Mouse (Mus musculus): ENCODE results near the gene Ola1. TPM values are rescaled to one million over a fixed set of nuclear protein-coding genes. Genes with fewer than 3 reads are reported as not detected.

Gene Ola1
- polyA plus RNA-seq, 1 experiment, result 59.7 TPM

DNA sequence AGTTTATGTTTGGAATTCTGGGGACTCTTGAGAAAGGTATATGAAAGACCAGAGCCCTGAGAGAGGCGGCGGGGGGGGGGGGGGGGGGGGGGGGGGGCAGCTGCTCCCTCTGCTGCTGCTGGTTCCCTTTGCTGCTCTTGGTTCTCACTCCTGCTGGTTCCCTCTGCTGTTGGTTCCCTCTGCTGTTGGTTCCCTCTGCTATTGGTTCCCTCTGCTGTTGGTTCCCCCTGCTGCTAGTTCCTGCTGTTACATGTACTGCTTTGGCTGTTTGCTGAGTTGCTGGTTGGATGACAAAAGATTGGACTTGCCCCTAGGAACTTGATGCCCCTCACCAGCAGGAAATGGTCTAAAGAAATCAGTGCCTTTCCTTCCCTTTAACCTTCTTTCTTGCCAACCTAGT lies 138.6 kb downstream of the Ola1 start:
- H3K4me1 ChIP-seq (ENCODE audit: control insufficient read depth, insufficient read depth, low read length), result no peaks in the 10 kb centered on the region
- no peak overlapping the region for H3K27ac ChIP-seq (ENCODE audit: insufficient read depth, low read length)
- 0% methylated on average over 1 of the region's 2 CpGs for WGBS
- no peak for DNase-seq
- no peak overlapping the region for H3K4me3 ChIP-seq (replicated peaks; ENCODE audit: insufficient read depth, low read depth, low read length)
- H3K27me3 ChIP-seq (ENCODE audit: control insufficient read depth, insufficient read depth, low read length), result no peaks in the 10 kb centered on the region
- TF ChIP-seq CTCF (IDR thresholded peaks at IDR 0.05; ENCODE audit: borderline replicate concordance, insufficient read depth, low read depth, low read length) (no peak), POLR2A (IDR thresholded peaks at IDR 0.05; ENCODE audit: borderline replicate concordance, insufficient read depth, low read length) (no peak)

DNA sequence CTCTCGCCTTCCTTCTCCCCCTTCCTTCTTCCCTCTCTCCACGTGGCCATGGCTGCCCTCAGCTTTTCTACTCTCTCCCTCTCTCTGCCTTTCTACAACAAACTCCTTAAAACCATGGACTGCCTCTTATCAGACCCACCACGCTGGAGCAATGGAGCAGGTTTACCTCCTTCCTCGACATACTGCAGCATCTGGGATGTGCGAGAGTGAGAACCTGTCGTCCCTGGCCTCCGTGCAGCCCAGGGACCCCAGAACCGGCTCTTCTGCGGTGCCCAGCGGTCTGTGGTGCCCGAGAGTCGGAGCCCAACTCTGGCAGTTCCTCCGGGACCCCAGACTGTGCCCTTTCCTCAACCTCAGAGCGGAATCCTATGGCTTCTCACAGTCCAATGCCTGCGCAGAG lies 139.4 kb downstream of the Ola1 start:
- 75% methylated on average over 15 of the region's 15 CpGs for WGBS
- TF ChIP-seq POLR2A (IDR thresholded peaks at IDR 0.05; ENCODE audit: borderline replicate concordance, insufficient read depth, low read length) (no peak), CTCF (IDR thresholded peaks at IDR 0.05; ENCODE audit: borderline replicate concordance, insufficient read depth, low read depth, low read length) (no peak)
- H3K27me3 ChIP-seq (ENCODE audit: control insufficient read depth, insufficient read depth, low read length), result no peaks in the 10 kb centered on the region
- no peaks in the 10 kb centered on the region for H3K4me1 ChIP-seq (ENCODE audit: control insufficient read depth, insufficient read depth, low read length)
- no peak for DNase-seq
- H3K27ac ChIP-seq (ENCODE audit: insufficient read depth, low read length), result no peak overlapping the region
- H3K4me3 ChIP-seq (replicated peaks; ENCODE audit: insufficient read depth, low read depth, low read length), result no peak overlapping the region

DNA sequence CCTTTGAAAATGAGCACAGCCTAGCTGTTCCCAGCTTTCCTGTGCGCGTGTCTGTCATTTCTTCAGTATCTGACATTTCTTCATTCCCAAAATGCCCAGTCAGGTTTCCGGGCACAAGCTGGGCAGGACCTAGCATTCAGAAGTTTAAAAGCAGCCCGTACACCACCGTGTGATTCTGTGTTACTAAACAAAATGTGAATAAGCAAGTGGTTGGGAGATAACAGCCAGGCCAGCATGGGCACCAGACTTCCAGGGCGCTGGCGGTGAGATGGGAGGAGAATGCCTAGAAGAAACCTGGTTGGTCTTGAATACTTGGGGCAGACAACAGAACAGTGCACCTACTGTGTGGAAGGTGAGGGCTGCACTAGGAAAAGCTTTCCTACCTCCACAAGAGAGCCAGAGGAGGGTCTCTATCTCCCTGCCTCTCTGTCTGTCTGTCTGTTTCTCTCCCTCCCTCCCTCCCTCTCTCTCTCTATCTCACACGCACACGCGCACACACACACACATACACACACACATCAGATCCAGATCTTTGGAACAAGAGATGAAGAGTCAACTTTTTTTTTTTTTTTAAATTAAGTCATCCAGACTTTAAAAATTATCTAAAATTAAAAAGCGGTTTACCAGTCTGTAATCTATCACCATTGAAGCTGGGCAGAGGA lies 144.8 kb downstream of the Ola1 start:
- 90% methylated on average over 11 of the region's 11 CpGs for whole genome bisulfite sequencing
- TF ChIP-seq POLR2A (IDR thresholded peaks at IDR 0.05; ENCODE audit: borderline replicate concordance, insufficient read depth, low read length) (no peak), CTCF (IDR thresholded peaks at IDR 0.05; ENCODE audit: borderline replicate concordance, insufficient read depth, low read depth, low read length) (no peak)
- H3K27me3 ChIP-seq (ENCODE audit: control insufficient read depth, insufficient read depth, low read length), result no peaks in the 10 kb centered on the region

DNA sequence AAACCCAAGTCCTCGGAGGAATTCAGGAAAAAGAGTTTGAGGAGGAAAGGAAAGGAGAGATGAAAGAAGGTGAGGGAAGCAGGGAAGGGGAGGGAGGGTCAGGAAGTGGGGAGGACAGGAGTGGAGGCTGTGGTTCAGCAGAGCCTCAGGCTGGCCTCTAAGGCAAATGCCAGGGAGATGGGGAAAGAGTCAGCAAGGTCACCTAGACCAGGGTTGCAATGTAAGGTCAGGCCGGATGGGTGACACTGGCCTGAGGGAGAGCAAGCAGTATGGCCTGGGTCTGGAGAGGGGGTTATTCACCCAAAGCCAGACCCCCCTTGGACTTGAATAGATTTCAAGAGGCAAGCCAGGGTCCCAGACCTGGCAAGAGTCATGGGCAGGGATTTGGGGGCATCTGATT lies 147.5 kb downstream of the Ola1 start:
- Histone ChIP-seq H3K27me3 (ENCODE audit: control insufficient read depth, insufficient read depth, low read length) (no peaks in the 10 kb centered on the region), H3K27ac (ENCODE audit: insufficient read depth, low read length) (no peak overlapping the region), H3K4me1 (ENCODE audit: control insufficient read depth, insufficient read depth, low read length) (no peaks in the 10 kb centered on the region), H3K4me3 (replicated peaks; ENCODE audit: insufficient read depth, low read depth, low read length) (no peak overlapping the region)
- DNase-seq, result no peak
- TF ChIP-seq POLR2A (IDR thresholded peaks at IDR 0.05; ENCODE audit: borderline replicate concordance, insufficient read depth, low read length) (no peak), CTCF (IDR thresholded peaks at IDR 0.05; ENCODE audit: borderline replicate concordance, insufficient read depth, low read depth, low read length) (no peak)
- 79% methylated on average over 2 of the region's 2 CpGs for WGBS

More for the DNA sequence above, 144.8 kb downstream of the Ola1 start:
- no peak for DNase-seq
- no peak overlapping the region for H3K4me3 ChIP-seq (replicated peaks; ENCODE audit: insufficient read depth, low read depth, low read length)
- no peaks in the 10 kb centered on the region for H3K4me1 ChIP-seq (ENCODE audit: control insufficient read depth, insufficient read depth, low read length)
- H3K27ac ChIP-seq (ENCODE audit: insufficient read depth, low read length), result no peak overlapping the region

DNA sequence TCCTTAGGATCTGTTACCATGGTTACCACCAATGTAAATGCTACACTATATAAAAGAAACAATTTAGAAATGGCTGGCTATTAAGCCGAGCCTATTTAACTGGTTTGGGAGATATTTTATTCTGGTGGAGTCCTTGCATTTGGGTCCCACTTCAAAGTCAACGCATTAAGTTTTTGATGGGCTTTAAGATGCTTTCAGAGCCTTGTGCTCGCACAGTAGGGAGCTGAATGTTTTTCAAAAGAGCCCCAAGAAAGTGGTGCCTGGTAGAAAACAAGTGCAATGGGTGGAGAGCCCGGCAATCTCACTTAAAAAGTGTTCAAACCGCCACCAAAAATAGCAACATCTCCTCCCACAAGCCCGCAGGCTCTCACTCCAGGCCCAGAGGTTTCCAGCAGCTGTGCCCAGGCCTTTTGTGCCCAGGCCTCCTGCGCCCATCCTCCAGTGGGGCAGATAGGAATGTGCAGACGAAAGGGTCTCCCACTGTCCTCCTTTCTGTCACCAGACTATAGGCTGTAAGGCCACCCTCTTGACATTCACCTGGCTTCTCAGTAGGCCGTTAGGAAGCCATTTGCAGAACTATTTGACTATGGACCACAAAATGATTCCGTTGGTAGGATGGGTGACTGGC lies 148.2 kb downstream of the Ola1 start:
- DNase-seq, result no peak
- 59% methylated on average over 10 of the region's 10 CpGs for WGBS
- H3K27ac ChIP-seq (ENCODE audit: insufficient read depth, low read length), result no peak overlapping the region
- H3K27me3 ChIP-seq (ENCODE audit: control insufficient read depth, insufficient read depth, low read length), result no peaks in the 10 kb centered on the region
- TF ChIP-seq CTCF (IDR thresholded peaks at IDR 0.05; ENCODE audit: borderline replicate concordance, insufficient read depth, low read depth, low read length) (no peak), POLR2A (IDR thresholded peaks at IDR 0.05; ENCODE audit: borderline replicate concordance, insufficient read depth, low read length) (no peak)
- H3K4me3 ChIP-seq (replicated peaks; ENCODE audit: insufficient read depth, low read depth, low read length), result no peak overlapping the region
- H3K4me1 ChIP-seq (ENCODE audit: control insufficient read depth, insufficient read depth, low read length), result no peaks in the 10 kb centered on the region

DNA sequence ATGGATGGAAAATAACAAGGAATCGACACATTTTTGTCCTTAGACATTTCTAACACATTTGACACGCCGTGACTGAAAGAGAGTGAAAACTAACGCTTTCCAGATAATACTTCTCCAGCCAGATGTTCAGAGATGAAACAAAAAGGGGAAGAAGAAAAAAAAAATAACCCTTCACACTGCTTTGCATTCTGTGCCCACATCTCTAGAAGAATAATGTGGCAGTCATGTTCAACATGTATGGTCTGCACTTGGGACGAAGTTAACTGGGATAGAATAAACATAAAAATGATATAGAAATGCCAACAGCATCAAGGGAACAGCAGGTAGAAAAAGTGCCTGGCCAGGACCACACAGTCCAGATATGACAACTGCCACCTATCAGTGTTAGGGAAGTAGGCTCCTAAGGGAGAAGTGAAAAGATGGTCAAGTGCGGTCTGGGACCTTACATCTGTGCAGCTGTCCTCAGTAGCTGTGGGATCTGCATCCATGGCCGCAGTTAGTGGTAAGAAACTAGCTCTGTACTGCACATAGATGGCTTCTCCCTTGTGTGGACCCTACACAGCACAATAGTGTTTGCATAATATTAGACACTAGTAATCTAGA lies 149.4 kb downstream of the Ola1 start:
- Histone ChIP-seq H3K4me3 (replicated peaks; ENCODE audit: insufficient read depth, low read depth, low read length) (no peak overlapping the region), H3K4me1 (ENCODE audit: control insufficient read depth, insufficient read depth, low read length) (no peaks in the 10 kb centered on the region), H3K27ac (ENCODE audit: insufficient read depth, low read length) (no peak overlapping the region), H3K27me3 (ENCODE audit: control insufficient read depth, insufficient read depth, low read length) (no peaks in the 10 kb centered on the region)
- WGBS, result 95% methylated on average over 7 of the region's 7 CpGs
- TF ChIP-seq CTCF (IDR thresholded peaks at IDR 0.05; ENCODE audit: borderline replicate concordance, insufficient read depth, low read depth, low read length) (no peak), POLR2A (IDR thresholded peaks at IDR 0.05; ENCODE audit: borderline replicate concordance, insufficient read depth, low read length) (no peak)
- no peak for DNase-seq

DNA sequence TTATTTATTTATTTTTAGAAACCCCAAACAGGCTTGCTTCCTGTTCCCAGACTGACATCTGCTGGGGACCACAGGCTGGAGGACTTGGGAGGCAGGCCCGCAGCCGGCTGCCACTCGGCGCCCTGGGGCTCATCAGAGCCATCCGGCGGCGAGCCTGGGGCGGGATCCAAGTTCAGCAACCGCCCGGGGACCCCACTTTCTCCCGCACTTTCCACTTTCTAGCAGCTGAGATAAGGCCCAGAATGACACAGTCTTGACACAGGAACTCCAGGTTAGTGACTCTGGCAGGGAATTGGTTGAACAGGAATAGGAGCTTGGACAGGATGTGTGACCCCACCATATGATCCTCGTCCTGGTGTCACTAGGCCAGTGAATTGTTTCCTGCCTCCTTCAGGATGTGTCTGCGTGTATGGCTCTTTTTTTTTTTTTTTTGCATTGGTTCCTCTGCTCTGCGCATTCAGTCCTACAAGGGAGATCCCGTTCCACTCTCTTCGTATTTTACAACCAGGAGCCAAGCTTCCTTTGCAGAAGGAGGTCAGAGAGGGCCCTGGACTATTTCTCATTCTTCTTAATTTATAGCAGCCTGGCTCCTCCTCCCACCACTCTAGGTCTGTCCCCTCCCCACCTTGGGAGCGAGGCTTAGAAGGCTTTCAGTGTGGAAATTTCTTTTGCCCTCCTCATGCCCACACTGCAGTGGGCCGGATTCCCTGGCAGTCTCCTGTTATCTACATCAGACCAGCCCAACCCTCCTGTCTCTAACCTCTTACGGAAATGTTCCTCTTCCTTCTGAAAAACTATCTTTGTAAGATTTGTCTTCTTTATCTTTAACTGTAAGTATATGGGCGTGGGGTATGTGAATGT lies 152.2 kb downstream of the Ola1 start:
- no peak for DNase-seq
- 40% methylated on average over 20 of the region's 20 CpGs for WGBS
- no peaks in the 10 kb centered on the region for H3K4me1 ChIP-seq (ENCODE audit: control insufficient read depth, insufficient read depth, low read length)
- no peak overlapping the region for H3K27ac ChIP-seq (ENCODE audit: insufficient read depth, low read length)
- TF ChIP-seq POLR2A (IDR thresholded peaks at IDR 0.05; ENCODE audit: borderline replicate concordance, insufficient read depth, low read length) (no peak), CTCF (IDR thresholded peaks at IDR 0.05; ENCODE audit: borderline replicate concordance, insufficient read depth, low read depth, low read length) (no peak)
- H3K4me3 ChIP-seq (replicated peaks; ENCODE audit: insufficient read depth, low read depth, low read length), result no peak overlapping the region
- no peaks in the 10 kb centered on the region for H3K27me3 ChIP-seq (ENCODE audit: control insufficient read depth, insufficient read depth, low read length)

All from cerebellum, adult 2 months (tissue).